Mouse (Mus musculus): ENCODE results near the gene Setd1a.

DNA sequence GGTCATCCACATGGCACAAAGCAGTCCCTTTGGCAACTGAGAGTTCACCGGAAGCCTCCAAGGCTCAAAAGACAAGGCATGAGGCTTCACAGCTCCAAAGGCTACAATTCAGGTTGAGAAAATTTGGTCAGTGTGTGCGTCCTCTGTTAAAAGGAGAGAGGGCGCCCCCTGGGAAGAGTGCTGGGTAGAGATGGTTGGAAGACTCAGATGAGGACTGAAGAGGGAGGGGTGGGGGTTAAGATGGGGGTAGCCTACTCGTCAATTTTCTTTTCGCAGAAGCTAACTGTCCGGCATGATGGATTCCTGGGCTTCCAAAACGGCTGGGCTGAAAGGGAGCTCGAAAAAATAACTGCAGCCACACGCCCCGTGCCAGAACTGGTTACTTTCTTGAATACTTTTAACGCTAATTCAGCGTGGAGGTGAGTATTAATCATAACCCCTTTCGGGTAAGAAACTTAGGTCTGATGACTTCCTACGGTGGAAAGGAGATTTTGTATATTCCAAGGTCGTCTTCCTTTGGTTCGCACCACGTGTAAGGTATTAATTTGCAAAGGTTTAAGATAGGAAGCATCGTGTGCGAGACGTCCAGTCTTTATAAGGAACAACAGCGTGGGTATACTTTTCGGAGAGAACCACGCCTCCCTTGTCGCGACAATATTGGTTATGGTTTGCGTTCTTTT lies 32.0 kb upstream of the Setd1a start, which contains the start of gene Fbxl19:
- TF ChIP-seq CTCF (IDR thresholded peaks at IDR 0.05) (peak; percentile 75), EP300 (IDR thresholded peaks at IDR 0.05) (no peak)

Data from lung, postnatal 0 days (tissue).